Mouse (Mus musculus) kidney, embryonic 14.5 days (tissue): ENCODE measurements around the gene Spred1. TPM values are rescaled to one million over a fixed set of nuclear protein-coding genes. Genes with fewer than 3 reads are reported as not detected.

Experiments
- ATAC-seq: fragments of 200-750 bp; cut with Nextera tagmentation; 2 replicates; pipeline ENCODE4 v1.8.0; 2017; ENCODE audit warnings: moderate number of reproducible peaks, mild to moderate bottlenecking, moderate TSS enrichment, moderate library complexity; ENCODE audit not compliant: low FRiP score, low TSS enrichment
- H3K27ac ChIP-seq: fragments of 300-500 bp; sonication (generic); 2 replicates; pipeline ENCODE4 v1.5.1; 2014; ENCODE audit warnings: low read depth, mild to moderate bottlenecking, low read length, moderate library complexity, mixed read lengths
- H3K27me3 ChIP-seq: fragments of 300-500 bp; sonication (generic); 2 replicates; pipeline ENCODE4 v1.6.1; 2014; ENCODE audit warnings: mild to moderate bottlenecking, low read length; ENCODE audit not compliant: control insufficient read depth, insufficient read depth
- H3K36me3 ChIP-seq: fragments of 300-500 bp; sonication (generic); 2 replicates; pipeline ENCODE4 v1.6.1; 2014; ENCODE audit warnings: low read length, mixed read lengths; ENCODE audit not compliant: control insufficient read depth, insufficient read depth
- H3K4me1 ChIP-seq: fragments of 300-500 bp; sonication (generic); 2 replicates; pipeline ENCODE4 v1.6.1; 2014; ENCODE audit warnings: low read length, mixed read lengths; ENCODE audit not compliant: control insufficient read depth, insufficient read depth
- H3K4me2 ChIP-seq: fragments of 300-500 bp; sonication (generic); replicated peaks from 2 replicates; pipeline ENCODE4 v1.6.1; 2014; ENCODE audit warnings: low read depth, mild to moderate bottlenecking, low read length
- H3K4me3 ChIP-seq: fragments of 300-500 bp; sonication (generic); 2 replicates; pipeline ENCODE4 v1.5.1; 2014; ENCODE audit warnings: mild to moderate bottlenecking, low read length
- H3K9ac ChIP-seq: fragments of 300-500 bp; sonication (generic); 2 replicates; pipeline ENCODE4 v1.6.1; 2014; ENCODE audit warnings: low read depth, mild to moderate bottlenecking, low read length, moderate library complexity
- H3K9me3 ChIP-seq: fragments of 300-500 bp; sonication (generic); 2 replicates; pipeline ENCODE4 v1.6.1; 2016; ENCODE audit warnings: low read length; ENCODE audit not compliant: control insufficient read depth
- WGBS: fragments of 180-500 bp; shearing (Covaris S2); extraction: QIAGEN DNeasy Blood & Tissue Kit; methylation state at CpG from one replicate; pipeline ENCODE4 v1.1.7; 2014; 5-methylcytosine and 5-hydroxymethylcytosine counted together
- polyA plus RNA-seq: library from polyadenylated mRNA; unstranded; fragments of >200 nt; fragmentation: Nextera tagmentation; extraction: Ambion mirVana; gene quantifications from 2 replicates; pipeline ENCODE4 v1.2.1, GENCODE M21; 2014

Gene Spred1
- polyA plus RNA-seq, 1 experiment from 2014 or later: 23.0 TPM

DNA sequence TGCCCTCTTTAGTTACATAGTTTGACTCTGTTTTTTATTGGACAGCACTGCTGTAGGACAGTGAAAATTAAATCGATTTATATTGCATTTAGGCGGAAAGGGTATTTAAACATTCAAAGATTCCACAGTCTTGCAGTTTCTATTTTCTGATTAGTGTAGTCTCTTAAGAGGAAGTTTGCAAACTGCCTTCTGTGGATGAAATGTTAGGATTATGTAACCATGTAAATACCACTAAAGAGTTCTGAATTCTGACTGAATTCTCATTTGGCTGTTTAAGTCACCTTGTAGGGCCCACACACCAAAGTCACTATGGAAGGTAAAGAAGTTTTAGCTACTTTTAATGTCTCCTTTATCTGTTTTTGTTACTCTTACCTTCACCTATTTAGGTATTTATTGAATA, 24.9 kb downstream of the Spred1 start:
- 81% methylated on average over 2 of the region's 2 CpGs for WGBS
- no peaks in the 10 kb centered on the region for H3K27me3 ChIP-seq
- H3K4me1 ChIP-seq: 0 out of 2 replicates have a peak, but pooled peaks cover 5% of the 10 kb centered on the region
- no peak overlapping the region for H3K27ac ChIP-seq
- ATAC-seq: no peak
- no peaks in the 10 kb centered on the region for H3K36me3 ChIP-seq
- H3K9me3 ChIP-seq: no peaks in the 10 kb centered on the region
- no peak overlapping the region for H3K4me3 ChIP-seq
- no peak overlapping the region for H3K9ac ChIP-seq
- H3K4me2 ChIP-seq: no peak overlapping the region

DNA sequence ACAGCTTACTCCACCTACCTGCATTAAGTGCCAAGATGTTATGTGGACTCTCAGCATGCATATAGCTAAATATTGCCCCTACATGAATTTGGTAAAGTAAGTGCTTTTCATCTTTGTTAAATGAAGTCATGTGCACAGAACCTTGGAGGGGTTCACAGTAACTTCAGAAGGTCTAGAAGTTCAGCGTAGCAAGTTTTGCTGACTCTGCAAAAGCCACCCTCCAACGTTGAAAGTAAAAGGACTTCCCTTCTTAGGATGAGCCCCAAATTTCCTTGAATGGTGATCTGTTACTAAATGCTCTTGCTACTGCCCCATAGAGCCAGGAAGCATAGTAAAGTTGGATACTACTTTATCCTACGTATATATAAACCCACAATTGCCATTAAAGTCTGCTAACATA, 25.4 kb downstream of the Spred1 start:
- H3K4me2 ChIP-seq: no peak overlapping the region
- H3K9me3 ChIP-seq: no peaks in the 10 kb centered on the region
- H3K4me3 ChIP-seq: no peak overlapping the region
- H3K27ac ChIP-seq: no peak overlapping the region
- WGBS: 75% methylated on average over 3 of the region's 3 CpGs
- H3K36me3 ChIP-seq: no peaks in the 10 kb centered on the region
- H3K9ac ChIP-seq: no peak overlapping the region
- no peaks in the 10 kb centered on the region for H3K27me3 ChIP-seq
- 0 out of 2 replicates have a peak, but pooled peaks cover 5% of the 10 kb centered on the region for H3K4me1 ChIP-seq
- no peak for ATAC-seq

DNA sequence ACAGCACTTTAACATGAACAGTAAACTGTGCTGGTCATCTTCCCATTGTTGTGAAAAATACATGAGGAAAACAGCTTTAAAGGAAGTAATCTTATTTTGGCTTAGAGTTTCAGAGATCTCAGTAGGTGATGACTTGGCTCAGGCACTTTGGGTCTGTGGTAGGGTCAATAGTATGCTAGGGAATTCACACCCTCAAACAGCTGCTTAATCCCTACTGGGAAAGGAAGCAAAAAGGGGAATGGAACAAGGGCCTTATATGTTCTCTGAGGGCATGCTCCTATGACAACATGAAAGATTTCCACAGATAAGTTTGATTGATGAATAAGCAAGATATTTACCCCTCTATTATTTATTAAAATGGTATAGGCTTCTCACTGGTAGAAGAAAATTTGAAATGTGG, 31.0 kb downstream of the Spred1 start:
- no peaks in the 10 kb centered on the region for H3K27me3 ChIP-seq
- H3K4me1 ChIP-seq: no peaks in the 10 kb centered on the region; the same call in 1 of the 2 replicates
- H3K27ac ChIP-seq: no peak overlapping the region
- no peak overlapping the region for H3K4me2 ChIP-seq
- H3K9ac ChIP-seq: no peak overlapping the region
- no peak for ATAC-seq
- H3K9me3 ChIP-seq: no peaks in the 10 kb centered on the region
- H3K36me3 ChIP-seq: peaks cover 17% of the 10 kb centered on the region; the same call in 1 of the 2 replicates
- H3K4me3 ChIP-seq: no peak overlapping the region

DNA sequence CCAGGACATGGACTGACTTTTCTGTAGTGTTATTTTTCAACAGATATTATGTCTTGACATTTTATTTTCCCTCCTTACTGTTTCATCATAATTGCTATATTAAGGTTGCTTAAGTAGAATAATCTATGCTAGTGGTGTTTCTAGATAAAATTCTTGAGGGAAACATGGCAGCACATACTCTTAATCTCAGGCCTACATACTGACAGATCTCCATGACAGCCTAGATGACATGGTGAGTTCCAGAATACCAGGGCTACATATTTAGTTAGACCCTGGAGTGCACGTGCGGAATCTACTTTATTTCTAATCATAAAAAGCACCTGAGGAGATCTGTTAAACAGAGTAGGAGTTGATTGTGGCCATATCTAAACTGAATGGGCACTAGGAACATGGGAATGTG, 47.2 kb downstream of the Spred1 start:
- Histone ChIP-seq H3K9me3 (no peaks in the 10 kb centered on the region), H3K27ac (no peak overlapping the region), H3K4me1 (no peaks in the 10 kb centered on the region), H3K27me3 (no peaks in the 10 kb centered on the region), H3K4me3 (no peak overlapping the region), H3K9ac (no peak overlapping the region), H3K4me2 (no peak overlapping the region), H3K36me3 (peaks cover 23% of the 10 kb centered on the region)
- 86% methylated on average over 2 of the region's 2 CpGs for WGBS
- ATAC-seq: no peak

DNA sequence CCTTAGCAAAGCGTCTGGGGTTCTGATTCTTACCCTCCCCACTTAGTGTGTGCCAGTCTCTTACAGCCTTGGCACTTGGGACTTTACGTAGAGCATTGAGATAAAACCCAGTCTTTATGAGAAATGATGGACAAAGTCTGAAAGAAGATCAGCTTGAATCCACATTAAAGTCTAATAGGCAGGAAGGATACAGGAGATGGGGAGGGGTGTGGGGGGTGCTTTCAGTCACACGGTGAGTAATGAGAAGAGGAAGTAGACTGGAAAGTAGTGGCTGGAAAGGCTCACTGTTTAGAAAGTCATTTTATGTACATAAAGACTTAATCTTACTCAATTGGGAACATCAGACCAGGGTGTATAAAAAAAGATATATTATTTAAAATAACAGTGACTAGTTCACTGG, 47.9 kb downstream of the Spred1 start:
- 61% methylated on average over 3 of the region's 3 CpGs for WGBS
- no peak overlapping the region for H3K4me3 ChIP-seq
- no peak overlapping the region for H3K9ac ChIP-seq
- H3K27me3 ChIP-seq: no peaks in the 10 kb centered on the region
- H3K9me3 ChIP-seq: no peaks in the 10 kb centered on the region
- H3K4me1 ChIP-seq: no peaks in the 10 kb centered on the region
- H3K4me2 ChIP-seq: no peak overlapping the region
- H3K36me3 ChIP-seq: peaks cover 22% of the 10 kb centered on the region
- no peak for ATAC-seq
- no peak overlapping the region for H3K27ac ChIP-seq

DNA sequence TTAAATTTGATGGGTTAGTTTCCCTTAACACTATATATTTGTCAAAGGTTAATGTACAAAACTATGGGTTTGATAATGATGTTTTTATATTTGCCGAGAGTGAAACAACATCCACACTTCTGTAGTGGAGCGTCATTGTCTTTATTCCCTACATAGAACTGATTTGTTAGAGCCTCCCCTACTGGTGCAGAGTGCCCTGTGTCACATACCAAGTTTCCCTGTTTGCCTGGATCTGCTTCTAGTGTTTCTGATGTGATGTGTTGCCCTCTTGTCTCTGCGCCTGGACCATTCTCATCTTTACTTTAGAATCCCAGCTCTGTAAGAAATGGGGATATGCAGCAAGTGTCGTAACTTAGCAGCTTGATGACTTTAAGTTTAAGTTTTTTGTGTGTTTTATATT, 51.8 kb downstream of the Spred1 start:
- H3K9ac ChIP-seq: no peak overlapping the region
- H3K4me2 ChIP-seq: no peak overlapping the region
- ATAC-seq: no peak
- H3K27ac ChIP-seq: no peak overlapping the region
- H3K36me3 ChIP-seq: peaks cover 42% of the 10 kb centered on the region
- H3K4me1 ChIP-seq: no peaks in the 10 kb centered on the region
- H3K4me3 ChIP-seq: no peak overlapping the region
- no peaks in the 10 kb centered on the region for H3K27me3 ChIP-seq
- no peaks in the 10 kb centered on the region for H3K9me3 ChIP-seq
- WGBS: 87% methylated on average over 4 of the region's 4 CpGs

DNA sequence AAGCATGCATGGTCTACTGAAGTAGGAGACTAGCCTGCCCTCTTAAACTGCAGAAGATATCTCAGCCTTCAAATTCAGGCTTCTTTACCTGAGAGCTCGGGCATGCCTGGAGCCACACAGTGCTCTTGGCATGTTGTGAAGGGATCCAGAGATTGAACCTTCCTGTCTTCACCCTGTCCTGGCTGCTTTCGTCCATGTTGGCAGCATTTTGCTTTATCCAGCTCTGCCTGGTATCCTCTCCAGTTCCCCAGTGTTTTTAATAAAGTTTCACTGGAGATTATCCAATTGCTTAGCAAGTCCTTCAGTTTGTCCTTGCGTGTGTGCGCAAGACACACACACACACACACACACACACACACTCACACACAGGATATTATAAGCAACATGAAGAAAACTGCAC, 54.9 kb downstream of the Spred1 start:
- no peak overlapping the region for H3K9ac ChIP-seq
- H3K27ac ChIP-seq: no peak overlapping the region
- H3K36me3 ChIP-seq: peaks cover 42% of the 10 kb centered on the region
- no peaks in the 10 kb centered on the region for H3K27me3 ChIP-seq
- no peaks in the 10 kb centered on the region for H3K9me3 ChIP-seq
- ATAC-seq: no peak
- H3K4me3 ChIP-seq: no peak overlapping the region
- no peaks in the 10 kb centered on the region for H3K4me1 ChIP-seq
- H3K4me2 ChIP-seq: no peak overlapping the region
- WGBS: 95% methylated on average over 4 of the region's 4 CpGs

DNA sequence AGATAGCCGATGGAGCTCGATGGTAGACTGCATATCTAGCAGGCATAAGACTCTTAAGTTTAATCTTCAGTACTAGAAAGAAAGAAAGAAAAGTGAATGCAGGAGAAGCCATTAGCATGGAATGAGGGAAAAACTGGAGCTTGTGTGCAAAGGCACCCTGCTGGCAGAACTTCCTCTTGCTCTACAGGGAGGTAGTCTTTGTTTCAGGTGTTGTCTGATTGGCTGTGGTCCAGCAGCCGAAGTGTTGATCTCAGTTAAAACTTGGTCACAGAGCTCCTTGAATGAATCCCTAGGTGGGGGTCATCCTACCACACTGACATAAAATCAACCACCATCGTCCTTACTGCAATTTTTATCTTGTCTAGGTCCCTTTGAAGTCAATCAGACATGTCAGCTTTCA, 55.8 kb downstream of the Spred1 start:
- ATAC-seq: no peak
- Histone ChIP-seq H3K9ac (no peak overlapping the region), H3K9me3 (no peaks in the 10 kb centered on the region), H3K4me2 (no peak overlapping the region), H3K36me3 (peaks cover 39% of the 10 kb centered on the region), H3K4me1 (no peaks in the 10 kb centered on the region), H3K4me3 (no peak overlapping the region), H3K27ac (no peak overlapping the region), H3K27me3 (no peaks in the 10 kb centered on the region)
- whole genome bisulfite sequencing: 83% methylated on average over 4 of the region's 4 CpGs

DNA sequence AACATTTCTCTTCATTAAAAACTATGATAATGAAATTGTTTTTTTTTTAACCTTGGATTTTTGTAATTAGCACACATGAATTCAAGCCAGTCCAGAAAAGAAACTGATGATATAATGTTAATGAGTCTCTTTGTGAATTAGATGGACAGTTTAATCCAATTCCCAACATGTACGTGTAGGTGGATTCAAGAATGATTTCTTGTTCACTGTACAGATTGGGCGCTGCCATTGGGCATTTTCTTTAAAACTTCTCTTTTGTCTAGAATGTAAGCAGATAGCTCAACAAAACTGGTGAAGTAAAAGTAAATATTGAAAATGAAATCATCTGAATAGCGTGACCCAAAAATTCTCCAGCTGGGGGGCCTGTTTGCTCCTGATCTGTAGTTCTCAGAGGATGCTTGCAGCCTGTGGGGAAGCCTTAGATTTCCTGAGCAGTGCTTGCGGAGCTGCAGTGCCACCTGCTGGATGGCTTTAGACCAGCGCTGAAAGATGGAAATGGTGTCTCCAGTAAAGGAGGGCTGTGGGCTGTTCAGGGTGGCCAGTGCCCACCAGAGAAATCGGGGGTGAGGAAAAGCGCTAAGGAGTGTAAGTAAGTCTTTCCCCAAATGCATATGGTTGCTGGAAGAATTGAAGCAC, 59.2 kb downstream of the Spred1 start:
- H3K4me1 ChIP-seq: no peaks in the 10 kb centered on the region
- ATAC-seq: peak; percentile 88
- peaks cover 55% of the 10 kb centered on the region for H3K36me3 ChIP-seq
- no peak overlapping the region for H3K27ac ChIP-seq
- no peaks in the 10 kb centered on the region for H3K9me3 ChIP-seq
- no peak overlapping the region for H3K4me2 ChIP-seq
- 43% methylated on average over 7 of the region's 7 CpGs for WGBS
- no peaks in the 10 kb centered on the region for H3K27me3 ChIP-seq
- no peak overlapping the region for H3K4me3 ChIP-seq
- no peak overlapping the region for H3K9ac ChIP-seq
